24 mouse cellular contexts compared by ENCODE assay signal in the genomic region with DNA sequence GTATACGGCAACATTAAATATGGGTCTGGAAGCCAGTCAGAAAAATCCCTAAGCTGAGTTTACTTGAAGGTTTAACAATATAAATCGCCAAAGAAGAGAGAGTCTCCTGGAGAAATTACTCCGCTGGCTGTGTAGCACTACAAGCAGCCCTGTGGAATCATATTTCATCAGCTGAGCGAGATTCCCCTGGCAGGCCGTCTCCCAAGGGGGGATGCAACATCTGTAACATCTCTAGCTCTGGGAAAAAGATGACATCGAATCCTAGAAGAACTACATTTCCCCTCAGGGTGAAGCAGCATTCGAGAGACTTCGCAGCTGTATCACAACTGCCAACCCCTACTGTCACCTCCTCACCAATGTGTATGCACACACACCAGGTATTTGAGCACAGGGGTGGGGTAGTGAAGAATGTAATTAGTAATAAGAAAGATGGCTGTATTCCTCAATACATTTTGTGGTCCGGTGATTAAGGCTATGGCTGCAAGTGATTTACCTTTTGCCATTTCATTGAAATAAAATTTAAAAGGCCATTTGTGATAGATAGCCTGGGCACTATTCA. TPM values are rescaled to one million over a fixed set of nuclear protein-coding genes. Genes with fewer than 3 reads are reported as not detected.
DNase-seq lines count a peak whose midpoint lies in the region; ATAC-seq and TF ChIP-seq lines count a peak whose summit lies in the region.
"Had no signal": no experiment of that assay in that cellular context is flagged by ENCODE, and none has a peak within 500 bp of the region (broad histone marks: within the 10 kb centered on the region; RNA-seq: fewer than 3 reads in every experiment).

No protein-coding gene starts in this region.

- no peak overlapping the region for H3K4me2 ChIP-seq in kidney, embryonic 14.5 days (replicated peaks; ENCODE audit: low read depth, low read length)
- no peak overlapping the region for H3K4me2 ChIP-seq in midbrain, embryonic 11.5 days
- H3K4me2 ChIP-seq in midbrain, embryonic 13.5 days (replicated peaks), result no peak overlapping the region
- no peak overlapping the region for H3K4me2 ChIP-seq in embryonic facial prominence, embryonic 14.5 days (ENCODE audit: low read depth, low read length)
- 0 out of 2 replicates have a peak overlapping the region, but pooled peaks have one; percentile 13 for H3K4me2 ChIP-seq in stomach, embryonic 16.5 days (ENCODE audit: low read depth, low read length)
- H3K4me2 ChIP-seq in forebrain, postnatal 0 days (ENCODE audit: low read depth), result no peak overlapping the region
- H3K4me2 ChIP-seq: embryonic facial prominence, embryonic 12.5 days; forebrain, embryonic 15.5 days; heart, embryonic 15.5 days had no signal

- no peak overlapping the region for H3K4me3 ChIP-seq in kidney, embryonic 14.5 days (ENCODE audit: low read length)
- H3K4me3 ChIP-seq in midbrain, embryonic 11.5 days (ENCODE audit: low read depth, low read length), result no peak overlapping the region
- no peak overlapping the region for H3K4me3 ChIP-seq in midbrain, embryonic 13.5 days (replicated peaks)
- no peak overlapping the region for H3K4me3 ChIP-seq in embryonic facial prominence, embryonic 14.5 days (ENCODE audit: low read depth, low read length)
- H3K4me3 ChIP-seq in stomach, embryonic 16.5 days (replicated peaks; ENCODE audit: low read length), result no peak overlapping the region
- H3K4me3 ChIP-seq in forebrain, postnatal 0 days (ENCODE audit: low read depth, low read length), result no peak overlapping the region
- H3K4me3 ChIP-seq: embryonic facial prominence, embryonic 12.5 days; forebrain, embryonic 15.5 days; heart, adult 2 months; heart, embryonic 15.5 days had no signal

- no peaks in the 10 kb centered on the region for H3K4me1 ChIP-seq in kidney, embryonic 14.5 days (ENCODE audit: control insufficient read depth, insufficient read depth, low read length)
- no peaks in the 10 kb centered on the region for H3K4me1 ChIP-seq in midbrain, embryonic 11.5 days (ENCODE audit: control insufficient read depth, insufficient read depth, low read length)
- H3K4me1 ChIP-seq in midbrain, embryonic 13.5 days (replicated peaks), result no peaks in the 10 kb centered on the region
- no peaks in the 10 kb centered on the region for H3K4me1 ChIP-seq in embryonic facial prominence, embryonic 14.5 days (ENCODE audit: control insufficient read depth, insufficient read depth, low read length)
- H3K4me1 ChIP-seq in stomach, embryonic 16.5 days (ENCODE audit: control insufficient read depth, insufficient read depth, low read length), result 0 out of 2 replicates have a peak, but pooled peaks cover 3% of the 10 kb centered on the region
- H3K4me1 ChIP-seq in forebrain, postnatal 0 days (ENCODE audit: insufficient read depth), result no peaks in the 10 kb centered on the region
- H3K4me1 ChIP-seq: forebrain, embryonic 15.5 days; heart, embryonic 15.5 days had no signal

- TF ChIP-seq CTCF in forebrain, postnatal 0 days (IDR thresholded peaks at IDR 0.05; ENCODE audit: low read depth), result no peak

- H3K36me3 ChIP-seq in kidney, embryonic 14.5 days (ENCODE audit: control insufficient read depth, insufficient read depth, low read length), result no peaks in the 10 kb centered on the region
- H3K36me3 ChIP-seq in midbrain, embryonic 11.5 days (ENCODE audit: control insufficient read depth, insufficient read depth, low read length), result no peaks in the 10 kb centered on the region
- no peaks in the 10 kb centered on the region for H3K36me3 ChIP-seq in midbrain, embryonic 13.5 days
- H3K36me3 ChIP-seq in embryonic facial prominence, embryonic 14.5 days (ENCODE audit: control insufficient read depth, insufficient read depth, low read length), result no peaks in the 10 kb centered on the region
- no peaks in the 10 kb centered on the region for H3K36me3 ChIP-seq in stomach, embryonic 16.5 days (ENCODE audit: control insufficient read depth, insufficient read depth, low read length)
- no peaks in the 10 kb centered on the region for H3K36me3 ChIP-seq in forebrain, postnatal 0 days (ENCODE audit: insufficient read depth)
- H3K36me3 ChIP-seq: embryonic facial prominence, embryonic 12.5 days; forebrain, embryonic 15.5 days; heart, embryonic 15.5 days had no signal

- ATAC-seq in kidney, embryonic 14.5 days (ENCODE audit: low FRiP score, low TSS enrichment), result peak; percentile 56; the same call in 1 of the 2 replicates
- ATAC-seq in midbrain, embryonic 11.5 days (ENCODE audit: low FRiP score), result no peak
- no peak for ATAC-seq in midbrain, embryonic 13.5 days
- 0 out of 2 replicates have a peak, but pooled peaks have one; percentile 24 for ATAC-seq in embryonic facial prominence, embryonic 14.5 days (ENCODE audit: low read depth)
- ATAC-seq in stomach, embryonic 16.5 days (ENCODE audit: insufficient read depth, low FRiP score), result no peak
- no peak for ATAC-seq in forebrain, postnatal 0 days
- ATAC-seq: forebrain, embryonic 15.5 days; inflammation-experienced regulatory T-cells, adult 6 months had no signal

- H3K27me3 ChIP-seq in kidney, embryonic 14.5 days (ENCODE audit: control insufficient read depth, insufficient read depth, low read length), result no peaks in the 10 kb centered on the region
- H3K27me3 ChIP-seq in midbrain, embryonic 11.5 days (ENCODE audit: control insufficient read depth, insufficient read depth, low read length), result no peaks in the 10 kb centered on the region
- H3K27me3 ChIP-seq in midbrain, embryonic 13.5 days, result no peaks in the 10 kb centered on the region
- H3K27me3 ChIP-seq in embryonic facial prominence, embryonic 14.5 days (replicated peaks; ENCODE audit: control insufficient read depth, insufficient read depth, low read length), result no peaks in the 10 kb centered on the region
- H3K27me3 ChIP-seq in stomach, embryonic 16.5 days (ENCODE audit: control insufficient read depth, insufficient read depth, low read length), result no peaks in the 10 kb centered on the region
- no peaks in the 10 kb centered on the region for H3K27me3 ChIP-seq in forebrain, postnatal 0 days (ENCODE audit: insufficient read depth, low read length)
- H3K27me3 ChIP-seq: forebrain, embryonic 15.5 days had no signal

- H3K27ac ChIP-seq in kidney, embryonic 14.5 days (ENCODE audit: low read depth, low read length), result no peak overlapping the region
- no peak overlapping the region for H3K27ac ChIP-seq in midbrain, embryonic 11.5 days (ENCODE audit: low read depth, low read length)
- no peak overlapping the region for H3K27ac ChIP-seq in midbrain, embryonic 13.5 days
- H3K27ac ChIP-seq in embryonic facial prominence, embryonic 14.5 days (replicated peaks; ENCODE audit: low read depth, low read length), result no peak overlapping the region
- H3K27ac ChIP-seq in stomach, embryonic 16.5 days (ENCODE audit: low read length), result no peak overlapping the region
- H3K27ac ChIP-seq in forebrain, postnatal 0 days (ENCODE audit: low read depth, low read length), result no peak overlapping the region
- H3K27ac ChIP-seq: embryonic facial prominence, embryonic 12.5 days; forebrain, embryonic 15.5 days; heart, adult 2 months; heart, embryonic 15.5 days had no signal

- WGBS in kidney, embryonic 14.5 days, result 30% methylated on average over 9 of the region's 9 CpGs
- WGBS in midbrain, embryonic 11.5 days, result 77% methylated on average over 9 of the region's 9 CpGs
- WGBS in midbrain, embryonic 13.5 days, result 66% methylated on average over 9 of the region's 9 CpGs
- 20% methylated on average over 9 of the region's 9 CpGs for WGBS in embryonic facial prominence, embryonic 14.5 days
- WGBS in stomach, embryonic 16.5 days, result 33% methylated on average over 9 of the region's 9 CpGs
- 71% methylated on average over 9 of the region's 9 CpGs for WGBS in forebrain, postnatal 0 days

- H3K9ac ChIP-seq in kidney, embryonic 14.5 days (ENCODE audit: low read depth, low read length), result no peak overlapping the region
- no peak overlapping the region for H3K9ac ChIP-seq in midbrain, embryonic 11.5 days (ENCODE audit: low read length)
- H3K9ac ChIP-seq in midbrain, embryonic 13.5 days (replicated peaks), result no peak overlapping the region
- no peak overlapping the region for H3K9ac ChIP-seq in embryonic facial prominence, embryonic 14.5 days (ENCODE audit: low read depth, low read length)
- no peak overlapping the region for H3K9ac ChIP-seq in stomach, embryonic 16.5 days (ENCODE audit: low read length)
- H3K9ac ChIP-seq in forebrain, postnatal 0 days, result no peak overlapping the region
- H3K9ac ChIP-seq: embryonic facial prominence, embryonic 12.5 days; forebrain, embryonic 15.5 days; heart, embryonic 15.5 days had no signal

- DNase-seq in kidney, adult 18-20 months, result no peak
- peak; percentile 68 for DNase-seq in midbrain, embryonic 11.5 days (ENCODE audit: low spot score, missing footprints)
- DNase-seq in embryonic facial prominence, embryonic 14.5 days (ENCODE audit: low spot score), result peak; percentile 69
- DNase-seq in forebrain, postnatal 0 days, result no peak
- DNase-seq: adrenal gland, postnatal 36 days; cerebellum, adult 11-12 months; cerebellum, postnatal 14 days; gastrocnemius, postnatal 25 days; heart, adult 2 months; lung, adult 18-20 months; lung, postnatal 36 days; right cerebral cortex, postnatal 4 days; thymus, postnatal 25 days had no signal

- no peaks in the 10 kb centered on the region for H3K9me3 ChIP-seq in kidney, embryonic 14.5 days (ENCODE audit: control insufficient read depth, low read length)
- no peaks in the 10 kb centered on the region for H3K9me3 ChIP-seq in midbrain, embryonic 11.5 days (ENCODE audit: control insufficient read depth, low read length)
- H3K9me3 ChIP-seq in midbrain, embryonic 13.5 days, result no peaks in the 10 kb centered on the region
- no peaks in the 10 kb centered on the region for H3K9me3 ChIP-seq in embryonic facial prominence, embryonic 14.5 days (ENCODE audit: control insufficient read depth, low read length)
- H3K9me3 ChIP-seq in stomach, embryonic 16.5 days (replicated peaks; ENCODE audit: control insufficient read depth, low read length), result no peaks in the 10 kb centered on the region
- no peaks in the 10 kb centered on the region for H3K9me3 ChIP-seq in forebrain, postnatal 0 days (ENCODE audit: low read length)
- H3K9me3 ChIP-seq: embryonic facial prominence, embryonic 12.5 days; forebrain, embryonic 15.5 days; heart, embryonic 15.5 days had no signal

RNA-seq across cellular contexts. Expression of a gene that starts 40.8 kb away (rescaled TPM):
- polyA plus RNA-seq in kidney, embryonic 14.5 days (2014; fragmentation: Nextera tagmentation; extraction: Ambion mirVana), result 1.7 and 1.8 TPM in 2 replicates
- 53.7 and 56.3 TPM in 2 replicates for polyA plus RNA-seq in midbrain, embryonic 11.5 days (2014; fragmentation: Nextera tagmentation; extraction: Ambion mirVana)
- 59.2 and 101 TPM in 2 replicates for polyA plus RNA-seq in midbrain, embryonic 13.5 days (2015; fragmentation: Nextera tagmentation; extraction: Ambion mirVana)
- polyA plus RNA-seq in embryonic facial prominence, embryonic 14.5 days (2014; fragmentation: Nextera tagmentation; extraction: Ambion mirVana), result 37.7 and 38.6 TPM in 2 replicates
- 19.0 and 22.1 TPM in 2 replicates for polyA plus RNA-seq in stomach, embryonic 16.5 days (2015; fragmentation: Nextera tagmentation; extraction: Ambion mirVana)
- 2.1 and 10.5 TPM in 2 replicates for total RNA-seq in forebrain, postnatal 0 days (2014; rRNA removed)
- 2.5 and 7.2 TPM in 2 replicates for polyA plus RNA-seq in forebrain, postnatal 0 days (2015; fragmentation: Nextera tagmentation; extraction: Ambion mirVana)
- total RNA-seq: adrenal gland, postnatal 36 days; layer of hippocampus, adult 18-20 months; left cerebral cortex, postnatal 36 days; megakaryocyte-erythroid progenitor cell, adult 5-6 weeks had no signal
- polyA plus RNA-seq: liver, adult 2 months had no signal

Comparison
In these comparisons a context has a peak if more than half of its experiments do, and no peak if none do; other contexts are left out.
1. ATAC-seq: peak in kidney, embryonic 14.5 days (single experiment) and embryonic facial prominence, embryonic 14.5 days (single experiment); none in midbrain, embryonic 11.5 days (single experiment), midbrain, embryonic 13.5 days (single experiment), stomach, embryonic 16.5 days (single experiment) and forebrain, postnatal 0 days (single experiment).
2. DNase-seq: peak in midbrain, embryonic 11.5 days (single experiment) and embryonic facial prominence, embryonic 14.5 days (single experiment); none in kidney, adult 18-20 months (single experiment) and forebrain, postnatal 0 days (single experiment).